Mouse (Mus musculus) layer of hippocampus, adult 8-10 months (tissue): ENCODE measurements around the gene Vars2. TPM values are rescaled to one million over a fixed set of nuclear protein-coding genes. Genes with fewer than 3 reads are reported as not detected.

Source experiments
- DNase-seq, 2 experiments: peaks; one replicate each; pipeline ENCODE4 v3.0.0; 2022; ENCODE audit warnings: low spot score in 2 of 2
- total RNA-seq, 4 experiments: library from RNA; stranded (reverse); gene quantifications; 2 replicates each; pipeline ENCODE4 v1.2.4; 2022

Vars2 gene
- total RNA-seq, 4 experiments from 2014 or later: 28.0 to 44.7 (median 35.4) TPM

DNA sequence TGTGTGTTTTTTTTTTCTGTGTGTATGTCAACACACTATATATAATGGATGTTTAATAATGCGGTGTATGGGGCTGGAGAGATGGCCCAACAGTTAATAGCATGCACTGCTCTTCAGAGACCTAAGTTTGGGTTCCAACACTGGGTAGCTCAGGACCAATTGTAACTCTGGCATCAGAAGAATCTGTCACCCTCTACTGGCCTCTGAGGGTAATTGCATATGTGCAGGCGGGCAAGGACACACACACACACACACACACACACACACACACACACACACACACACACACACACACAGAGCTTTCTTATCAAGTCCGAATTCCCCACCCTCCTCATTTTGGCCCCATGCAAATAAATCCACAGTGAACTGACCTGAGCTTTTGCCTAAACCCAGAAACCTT lies 32.2 kb downstream of the Vars2 start:
- no peak for DNase-seq

GRCm38 (mm10) chr17:35633992-35634391 lies 33.4 kb downstream of the Vars2 start:
- peak; percentile 42 to 58 for DNase-seq

GRCm38 (mm10) chr17:35626537-35626936 lies 40.9 kb downstream of the Vars2 start, which contains the start of gene Gm9573:
TSS of gene Gm9573 (minus strand) at chr17:35626637.
- DNase-seq: no peak

DNA sequence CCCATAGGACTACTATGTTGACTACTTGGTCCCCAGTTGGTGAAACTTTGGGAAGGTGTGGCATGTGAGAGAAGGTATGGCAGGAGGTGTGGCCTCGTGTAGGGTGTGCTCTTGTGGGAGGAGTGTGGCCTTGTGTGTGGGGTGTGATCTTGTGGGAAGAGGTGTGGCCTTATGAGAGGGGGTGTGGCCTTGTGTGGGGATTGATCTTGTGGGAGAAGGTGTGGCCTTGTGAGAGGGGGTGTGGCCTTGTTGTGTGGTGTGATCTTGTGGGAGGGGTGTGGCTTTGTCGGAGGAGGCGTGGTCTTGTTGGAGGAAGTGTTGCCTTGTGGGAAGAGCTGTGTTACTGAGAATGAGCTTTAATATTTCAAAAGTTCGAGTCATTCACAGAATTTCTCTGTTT lies 50.3 kb downstream of the Vars2 start:
- DNase-seq: no peak

Other genes starting within 250 kb of the Vars2 start
- 1 to 10 TPM in 2 of 4 experiments, under 1 TPM in 2; 0.47 to 2.4 (median 1.3) TPM for gene H2-Q6, start 242.7 kb downstream of the Vars2 start, total RNA-seq
- gene H2-Q7, start 228.4 kb downstream of the Vars2 start, total RNA-seq: 1 to 10 TPM in 2 of 4 experiments, under 1 TPM in 2; 0.41 to 3.2 (median 1.5) TPM
- gene H2-Q10, start 197.5 kb downstream of the Vars2 start, total RNA-seq: under 1 TPM in 3 of 4 experiments, not detected in 1; 0.12 to 0.64 (median 0.56) TPM
- gene Pou5f1, start 161.6 kb downstream of the Vars2 start, total RNA-seq: under 1 TPM in 2 of 4 experiments, not detected in 2; 0.45 to 0.69 TPM
- 1 to 10 TPM; 4.5 to 6.2 (median 5.2) TPM for gene Tcf19, start 150.8 kb downstream of the Vars2 start, total RNA-seq
- gene Cchcr1, start 150.5 kb downstream of the Vars2 start, total RNA-seq: 10 to 100 TPM; 12.2 to 13.5 (median 12.9) TPM
- gene Psors1c2, start 134.4 kb downstream of the Vars2 start, total RNA-seq: 1 to 10 TPM in 2 of 4 experiments, under 1 TPM in 1, not detected in 1; 0.96 to 2.2 (median 2.1) TPM
- under 1 TPM; 0.12 to 0.64 (median 0.37) TPM for gene Cdsn, start 115.5 kb downstream of the Vars2 start, total RNA-seq
- not detected for gene 2300002M23Rik, start 100.1 kb downstream of the Vars2 start, total RNA-seq
- not detected for gene Sfta2, start 66.0 kb downstream of the Vars2 start, total RNA-seq
- not detected for gene Gm9573, start 41.0 kb downstream of the Vars2 start, total RNA-seq
- not detected for gene Mucl3, start 23.9 kb downstream of the Vars2 start, total RNA-seq
- gene Gtf2h4, start 6.1 kb upstream of the Vars2 start, total RNA-seq: 10 to 100 TPM; 28.3 to 35.3 (median 33.2) TPM
- 10 to 100 TPM; 58.3 to 84.6 (median 74.1) TPM for gene Ddr1, start 37.0 kb upstream of the Vars2 start, total RNA-seq
- 10 to 100 TPM in 1 of 4 experiments, 1 to 10 TPM in 3; 4.9 to 11.0 (median 7.3) TPM for gene Ier3, start 154.1 kb upstream of the Vars2 start, total RNA-seq
- gene Flot1, start 155.6 kb upstream of the Vars2 start, total RNA-seq: 100 to 1,000 TPM; 124 to 142 (median 137) TPM
- 100 to 1,000 TPM; 339 to 357 (median 343) TPM for gene Tubb5, start 170.7 kb upstream of the Vars2 start, total RNA-seq
- 10 to 100 TPM; 16.9 to 20.1 (median 18.3) TPM for gene Mdc1, start 173.9 kb upstream of the Vars2 start, total RNA-seq
- gene Nrm, start 193.7 kb upstream of the Vars2 start, total RNA-seq: 1 to 10 TPM; 1.8 to 3.7 (median 1.9) TPM
- gene Ppp1r18, start 198.0 kb upstream of the Vars2 start, total RNA-seq: 10 to 100 TPM in 2 of 4 experiments, 1 to 10 TPM in 2; 6.5 to 19.5 (median 12.8) TPM
- gene Dhx16, start 212.2 kb upstream of the Vars2 start, total RNA-seq: 10 to 100 TPM; 28.3 to 35.3 (median 31.4) TPM
- gene 2310061I04Rik, start 229.8 kb upstream of the Vars2 start, total RNA-seq: 10 to 100 TPM; 45.9 to 61.4 (median 50.0) TPM
- gene Atat1, start 242.5 kb upstream of the Vars2 start, total RNA-seq: 10 to 100 TPM; 53.2 to 64.1 (median 60.0) TPM
- 10 to 100 TPM; 39.0 to 57.9 (median 42.8) TPM for gene Mrps18b, start 248.8 kb upstream of the Vars2 start, total RNA-seq
- gene Ppp1r10, start 248.8 kb upstream of the Vars2 start, total RNA-seq: 10 to 100 TPM; 71.6 to 79.8 (median 74.6) TPM